Mouse (Mus musculus) heart, embryonic 11.5 days (tissue): ENCODE data around the gene Samd13. TPM values are rescaled to one million over a fixed set of nuclear protein-coding genes. Genes with fewer than 3 reads are reported as not detected.

ENCODE experiments used
- ATAC-seq: fragments of 200-750 bp; cut with Nextera tagmentation; replicated peaks from 2 replicates; pipeline ENCODE4 v1.8.0; 2017; ENCODE audit warnings: moderate library complexity; ENCODE audit not compliant: insufficient number of reproducible peaks, low FRiP score, low TSS enrichment
- H3K27ac ChIP-seq: fragments of 300-500 bp; sonication (generic); 2 replicates; pipeline ENCODE4 v1.5.1; 2014; ENCODE audit warnings: mild to moderate bottlenecking, low read depth, low read length
- H3K27me3 ChIP-seq: fragments of 300-500 bp; sonication (generic); 2 replicates; pipeline ENCODE4 v1.6.1; 2014; ENCODE audit warnings: mild to moderate bottlenecking, low read length, mixed read lengths; ENCODE audit not compliant: control insufficient read depth, insufficient read depth
- H3K36me3 ChIP-seq: fragments of 300-500 bp; sonication (generic); 2 replicates; pipeline ENCODE4 v1.6.1; 2014; ENCODE audit warnings: mild to moderate bottlenecking, low read length, moderate library complexity, mixed read lengths; ENCODE audit not compliant: control insufficient read depth, insufficient read depth
- H3K4me1 ChIP-seq: fragments of 300-500 bp; sonication (generic); 2 replicates; pipeline ENCODE4 v1.6.1; 2014; ENCODE audit warnings: low read length; ENCODE audit not compliant: control insufficient read depth, insufficient read depth
- H3K4me2 ChIP-seq: fragments of 300-500 bp; sonication (generic); 2 replicates; pipeline ENCODE4 v1.6.1; 2014; ENCODE audit warnings: mild to moderate bottlenecking, moderate library complexity
- H3K4me3 ChIP-seq: fragments of 300-500 bp; sonication (generic); 2 replicates; pipeline ENCODE4 v1.5.1; 2014; ENCODE audit warnings: low read depth, low read length
- H3K9ac ChIP-seq: fragments of 300-500 bp; sonication (generic); 2 replicates; pipeline ENCODE4 v1.6.1; 2014; ENCODE audit warnings: mild to moderate bottlenecking, low read depth, low read length, moderate library complexity
- H3K9me3 ChIP-seq: fragments of 300-500 bp; sonication (generic); replicated peaks from 2 replicates; pipeline ENCODE4 v1.6.1; 2016; ENCODE audit warnings: low read length; ENCODE audit not compliant: control insufficient read depth
- WGBS: fragments of 180-500 bp; shearing (Covaris S2); extraction: QIAGEN DNeasy Blood & Tissue Kit; methylation state at CpG from one replicate; pipeline ENCODE4 v1.1.7; 2014; ENCODE audit not compliant: insufficient replicate concordance; 5-methylcytosine and 5-hydroxymethylcytosine counted together
- polyA plus RNA-seq: library from polyadenylated mRNA; unstranded; fragments of >200 nt; fragmentation: Nextera tagmentation; extraction: Ambion mirVana; gene quantifications from 2 replicates; pipeline ENCODE4 v1.2.1, GENCODE M21; 2014

Gene Samd13
- polyA plus RNA-seq, 1 experiment from 2014 or later = 1.7 TPM

DNA sequence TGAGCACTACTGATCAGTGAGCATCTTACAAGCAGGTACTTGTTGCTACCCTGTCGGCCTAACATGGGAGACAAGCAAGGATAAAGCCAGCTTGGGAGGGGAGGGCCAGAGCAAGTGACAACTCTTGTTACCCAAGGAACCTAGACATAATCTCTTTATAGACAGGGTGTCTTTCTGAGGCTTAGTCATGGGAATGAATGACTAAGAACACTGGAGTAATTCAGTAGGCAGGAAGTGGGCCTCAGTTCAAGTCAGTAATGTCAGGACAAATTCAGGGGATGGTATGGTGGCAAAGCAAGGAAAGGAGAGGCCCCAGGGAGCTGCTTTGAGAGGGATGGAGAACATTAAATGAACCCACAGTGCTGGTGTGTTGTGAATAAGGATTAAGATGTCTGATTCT is 23.7 kb upstream of the Samd13 start:
- no peak overlapping the region for H3K4me3 ChIP-seq
- ATAC-seq = no peak
- 68% methylated on average over 1 of the region's 1 CpGs for WGBS
- H3K36me3 ChIP-seq = no peaks in the 10 kb centered on the region
- no peak overlapping the region for H3K4me2 ChIP-seq
- no peak overlapping the region for H3K9ac ChIP-seq
- H3K9me3 ChIP-seq = no peaks in the 10 kb centered on the region
- H3K27ac ChIP-seq = no peak overlapping the region
- no peaks in the 10 kb centered on the region for H3K27me3 ChIP-seq
- peaks cover 3% of the 10 kb centered on the region; the same call in 1 of the 2 replicates for H3K4me1 ChIP-seq

DNA sequence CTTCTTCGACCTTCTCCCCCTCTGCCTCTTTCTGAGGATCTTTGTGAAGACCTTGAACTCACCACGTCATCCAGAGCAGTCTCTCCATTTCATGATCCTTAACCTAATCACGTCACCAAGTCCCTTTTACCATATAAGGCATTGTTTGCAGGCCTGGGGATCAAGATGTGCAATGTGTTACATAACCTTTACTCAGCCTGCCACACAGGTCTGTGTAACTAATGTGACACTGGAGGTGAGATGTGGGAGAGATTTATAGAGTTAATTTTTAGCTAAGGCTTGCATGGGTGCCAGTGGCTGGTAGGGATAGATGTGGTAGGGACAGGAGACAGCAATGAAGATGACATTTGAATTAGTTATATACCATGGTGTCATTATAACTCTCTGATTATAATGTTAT is 23.0 kb upstream of the Samd13 start:
- Histone ChIP-seq H3K4me3 (no peak overlapping the region), H3K27me3 (no peaks in the 10 kb centered on the region), H3K9ac (no peak overlapping the region), H3K36me3 (no peaks in the 10 kb centered on the region), H3K27ac (no peak overlapping the region), H3K4me2 (no peak overlapping the region), H3K4me1 (peaks cover 3% of the 10 kb centered on the region; the same call in 1 of the 2 replicates), H3K9me3 (no peaks in the 10 kb centered on the region)
- 75% methylated on average over 3 of the region's 3 CpGs for WGBS
- ATAC-seq = no peak

DNA sequence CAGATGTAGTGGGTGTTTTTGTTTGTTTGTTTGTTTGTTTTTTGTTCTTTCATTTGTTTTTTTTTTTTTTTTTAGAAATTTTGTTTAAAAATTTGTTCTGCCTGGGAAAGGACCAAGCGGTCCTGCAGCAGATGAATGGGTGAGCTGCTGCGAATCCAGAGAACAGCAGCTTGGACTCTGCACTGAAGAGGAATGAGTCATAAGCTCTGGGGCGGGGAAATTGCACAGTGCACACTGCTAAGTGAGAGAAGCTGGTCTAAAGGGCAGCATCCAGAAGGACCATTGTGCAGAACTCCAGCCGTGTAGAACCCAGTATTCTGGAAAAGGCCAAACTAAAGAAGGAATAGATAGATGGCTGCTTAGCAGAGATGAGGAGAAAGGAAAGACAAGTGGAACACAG is 18.7 kb upstream of the Samd13 start:
- Histone ChIP-seq H3K4me1 (peaks cover 8% of the 10 kb centered on the region), H3K9ac (no peak overlapping the region), H3K4me3 (no peak overlapping the region), H3K4me2 (no peak overlapping the region), H3K27ac (no peak overlapping the region), H3K9me3 (no peaks in the 10 kb centered on the region), H3K36me3 (no peaks in the 10 kb centered on the region), H3K27me3 (no peaks in the 10 kb centered on the region)
- ATAC-seq = no peak
- WGBS = 80% methylated on average over 4 of the region's 4 CpGs

DNA sequence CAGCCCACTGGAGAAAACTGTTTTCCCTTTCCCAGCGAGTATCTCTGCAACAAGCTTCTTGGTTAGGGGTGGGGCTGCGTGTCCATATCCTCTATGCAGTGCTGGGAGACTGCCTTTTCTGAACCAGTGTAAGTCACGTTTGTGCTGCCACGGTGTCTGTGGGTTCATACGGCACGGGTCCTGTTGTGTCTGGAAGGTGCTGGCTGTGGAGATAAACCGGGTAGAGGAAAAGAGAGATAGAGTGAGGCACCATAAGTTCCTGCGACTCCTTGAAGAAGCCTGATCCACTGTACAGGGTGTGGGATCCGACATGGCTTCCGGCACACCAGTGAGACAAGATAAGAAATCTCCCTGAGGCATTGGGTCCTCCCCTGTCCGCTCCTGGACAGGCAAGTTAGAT is 14.7 kb upstream of the Samd13 start:
- Histone ChIP-seq H3K9ac (peak overlapping the region; percentile 29; the same call in 1 of the 2 replicates), H3K9me3 (no peaks in the 10 kb centered on the region), H3K4me1 (peaks cover 11% of the 10 kb centered on the region), H3K4me2 (peak overlapping the region; percentile 45), H3K36me3 (no peaks in the 10 kb centered on the region), H3K27me3 (no peaks in the 10 kb centered on the region), H3K27ac (0 out of 2 replicates have a peak overlapping the region, but pooled peaks have one; percentile 13), H3K4me3 (no peak overlapping the region)
- ATAC-seq = peak; percentile 46; the same call in 1 of the 2 replicates
- WGBS = 29% methylated on average over 11 of the region's 11 CpGs

DNA sequence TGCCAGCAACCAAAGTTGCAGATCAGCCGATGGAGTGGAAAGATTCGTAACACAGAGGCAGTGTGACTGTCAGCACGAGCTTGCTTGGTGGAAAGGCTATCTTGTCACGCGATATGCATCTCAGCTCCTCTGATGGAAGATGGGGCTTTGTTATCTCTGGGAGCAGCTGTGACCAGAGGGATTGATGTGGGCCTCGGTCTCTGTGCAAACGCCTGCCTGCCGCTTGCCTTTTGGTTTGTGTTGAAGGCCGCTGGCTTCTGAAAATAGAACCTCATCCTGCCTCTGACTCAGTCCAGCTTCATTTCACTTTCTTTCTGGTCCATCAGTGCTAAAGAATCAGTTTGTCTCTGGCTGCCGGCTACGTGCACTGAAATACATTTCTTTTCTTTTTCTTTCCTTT is 13.6 kb upstream of the Samd13 start:
- Histone ChIP-seq H3K4me3 (no peak overlapping the region), H3K9ac (peak overlapping the region; percentile 43; the same call in 1 of the 2 replicates), H3K9me3 (no peaks in the 10 kb centered on the region), H3K27me3 (no peaks in the 10 kb centered on the region), H3K4me1 (peaks cover 11% of the 10 kb centered on the region), H3K27ac (no peak overlapping the region), H3K36me3 (no peaks in the 10 kb centered on the region), H3K4me2 (peak overlapping the region; percentile 35)
- ATAC-seq = no peak
- WGBS = 23% methylated on average over 11 of the region's 11 CpGs

DNA sequence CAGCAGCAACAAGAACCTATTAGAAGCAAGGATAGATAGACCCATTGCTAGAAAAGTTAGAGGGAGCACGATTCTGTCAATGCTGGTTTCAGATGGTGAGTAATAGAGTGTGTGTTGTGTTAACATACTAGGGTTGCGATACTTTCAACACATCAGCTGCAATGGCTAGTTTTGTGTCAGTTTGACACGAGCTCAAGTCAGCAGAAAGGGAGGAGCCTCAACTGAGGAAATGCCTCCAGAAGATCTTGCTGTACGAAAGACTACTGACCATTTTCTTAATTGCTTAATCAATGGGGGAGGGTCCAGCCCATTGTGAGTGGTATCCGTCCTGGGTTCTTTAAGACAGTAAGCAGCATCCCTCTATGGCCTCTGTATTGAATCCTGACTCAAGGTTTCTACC is 7.2 kb upstream of the Samd13 start:
- peaks cover 4% of the 10 kb centered on the region for H3K4me1 ChIP-seq
- no peak overlapping the region for H3K4me2 ChIP-seq
- H3K9me3 ChIP-seq = no peaks in the 10 kb centered on the region
- H3K4me3 ChIP-seq = no peak overlapping the region
- H3K9ac ChIP-seq = no peak overlapping the region
- no peaks in the 10 kb centered on the region for H3K36me3 ChIP-seq
- no peak for ATAC-seq
- 71% methylated on average over 5 of the region's 5 CpGs for WGBS
- no peaks in the 10 kb centered on the region for H3K27me3 ChIP-seq
- H3K27ac ChIP-seq = no peak overlapping the region

DNA sequence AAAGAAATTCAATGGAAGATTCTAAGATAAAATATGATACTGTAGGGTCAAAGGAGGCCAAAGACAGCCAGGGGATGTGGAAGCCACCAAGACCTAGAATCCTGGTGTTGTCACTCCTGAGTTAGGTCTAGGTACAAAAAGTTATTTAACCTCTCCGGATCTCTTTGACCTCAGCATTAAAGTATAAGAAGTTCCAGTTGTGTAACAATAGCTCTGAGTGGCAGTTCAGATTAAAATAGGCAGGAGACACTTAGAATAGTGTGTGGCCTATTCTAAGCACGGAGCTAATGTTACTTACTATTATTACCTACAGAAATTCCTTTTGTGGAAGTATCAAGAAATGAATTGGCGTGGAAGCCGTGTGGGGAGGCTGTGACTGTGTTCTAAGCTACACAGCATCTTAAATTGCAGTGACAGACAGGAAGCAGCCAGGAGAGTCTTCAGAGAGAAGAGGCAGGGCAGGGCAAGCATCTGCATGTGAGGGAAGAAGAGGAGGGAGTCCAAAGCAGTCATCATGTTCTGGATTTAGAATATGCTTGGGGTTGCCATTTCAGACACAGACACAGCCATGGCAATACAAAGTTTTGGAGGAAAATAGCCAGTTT is 1.8 kb upstream of the Samd13 start:
- Histone ChIP-seq H3K9ac (no peak overlapping the region), H3K9me3 (no peaks in the 10 kb centered on the region), H3K4me3 (no peak overlapping the region), H3K4me2 (no peak overlapping the region), H3K4me1 (peaks cover 24% of the 10 kb centered on the region), H3K27ac (no peak overlapping the region), H3K27me3 (no peaks in the 10 kb centered on the region), H3K36me3 (no peaks in the 10 kb centered on the region)
- no peak for ATAC-seq
- WGBS = 52% methylated on average over 4 of the region's 4 CpGs

DNA sequence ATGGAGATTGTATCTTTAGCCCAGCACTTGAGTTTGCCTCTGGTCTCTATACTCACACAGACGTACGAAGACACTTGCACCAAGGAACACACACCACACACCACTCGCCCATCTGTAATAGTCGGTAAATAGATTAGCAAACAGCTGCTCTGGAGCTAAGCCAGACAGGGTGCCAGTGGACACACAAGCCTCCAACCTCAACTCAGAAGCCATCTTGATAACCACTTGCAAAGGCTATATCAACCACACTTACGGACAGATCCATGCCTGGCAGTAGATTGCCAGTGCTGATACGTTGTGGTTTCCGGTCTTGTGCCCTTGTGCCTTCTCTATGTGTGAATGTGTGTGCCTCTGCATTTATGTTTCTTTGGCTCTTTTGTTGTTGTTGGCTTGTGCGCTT is 1.0 kb upstream of the Samd13 start:
- Histone ChIP-seq H3K4me1 (peaks cover 27% of the 10 kb centered on the region), H3K36me3 (no peaks in the 10 kb centered on the region), H3K27ac (no peak overlapping the region)

DNA sequence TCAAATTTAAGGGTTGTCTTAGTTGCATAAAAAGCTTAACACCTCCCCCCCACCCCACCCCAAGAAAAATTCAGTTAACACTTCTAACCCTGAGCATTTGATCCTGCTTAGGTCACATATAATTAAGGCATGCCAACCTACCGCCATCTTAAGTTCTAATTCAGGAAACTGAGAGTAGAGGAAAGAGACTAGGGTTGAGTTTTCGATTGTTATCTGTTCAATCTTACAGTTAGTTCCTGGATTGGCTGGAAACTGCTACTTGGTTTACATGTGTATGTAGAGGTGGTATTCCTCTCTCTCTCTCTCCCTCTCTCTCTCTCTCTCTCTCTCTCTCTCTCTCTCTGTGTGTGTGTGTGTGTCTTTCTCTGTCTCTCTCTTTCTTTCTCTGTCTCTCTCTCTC is 2.3 kb downstream of the Samd13 start:
- Histone ChIP-seq H3K27me3 (no peaks in the 10 kb centered on the region), H3K4me2 (peak overlapping the region; percentile 54; the same call in 1 of the 2 replicates), H3K27ac (peak overlapping the region; percentile 83; the same call in 1 of the 2 replicates), H3K36me3 (no peaks in the 10 kb centered on the region), H3K4me3 (no peak overlapping the region), H3K9me3 (no peaks in the 10 kb centered on the region), H3K9ac (no peak overlapping the region), H3K4me1 (peaks cover 26% of the 10 kb centered on the region)
- 48% methylated on average over 2 of the region's 2 CpGs for WGBS
- ATAC-seq = no peak

More for the DNA sequence above, 1.0 kb upstream of the Samd13 start:
- Histone ChIP-seq H3K4me3 (no peak overlapping the region), H3K9me3 (no peaks in the 10 kb centered on the region), H3K4me2 (no peak overlapping the region), H3K9ac (no peak overlapping the region), H3K27me3 (no peaks in the 10 kb centered on the region)
- no peak for ATAC-seq
- WGBS = 80% methylated on average over 8 of the region's 8 CpGs
